Mouse (Mus musculus) CH12.LX (cell line): ENCODE data around the gene Myo3b. TPM values are rescaled to one million over a fixed set of nuclear protein-coding genes. Genes with fewer than 3 reads are reported as not detected.

ENCODE experiments used
- DNase-seq: peaks from one replicate; pipeline ENCODE4 v3.0.0-alpha.2; 2013; ENCODE audit errors: extremely low read depth
- H3K27ac ChIP-seq: 2 replicates; pipeline ENCODE4 v1.5.1; 2012; ENCODE audit warnings: low read depth, mild to moderate bottlenecking, control low read depth, moderate library complexity; ENCODE audit not compliant: insufficient read depth
- H3K27me3 ChIP-seq: replicated peaks from 2 replicates; pipeline ENCODE3; 2012; ENCODE audit warnings: inconsistent platforms
- H3K36me3 ChIP-seq, 2 experiments: replicated peaks in 1 of 2; 2 replicates each; pipeline versions ENCODE3 to v1.6.1; 2012; ENCODE audit warnings: inconsistent platforms in 1 of 2, low read length in 1 of 2, mild to moderate bottlenecking in 1 of 2, mixed read lengths in 1 of 2, moderate library complexity in 1 of 2; ENCODE audit not compliant: control insufficient read depth in 1 of 2, insufficient read depth in 1 of 2
- H3K4me1 ChIP-seq, 2 experiments: 2 replicates each; pipeline ENCODE4 v1.6.1; 2012; ENCODE audit warnings: inconsistent platforms in 1 of 2, moderate library complexity in 1 of 2; ENCODE audit not compliant: insufficient read depth in 2 of 2, control insufficient read depth in 1 of 2
- H3K4me2 ChIP-seq: 2 replicates; pipeline ENCODE4 v1.6.1; 2012; ENCODE audit warnings: low read depth, mild to moderate bottlenecking, control low read depth; ENCODE audit not compliant: poor library complexity, insufficient read depth, severe bottlenecking
- H3K4me3 ChIP-seq, 3 experiments: fragments of 150-350 bp in 1 of 3; sonication (generic) in 1 of 3; replicated peaks in 1 of 3; 2 replicates each; pipeline versions ENCODE3 to v1.5.1; 2011 to 2012; ENCODE audit warnings: low read depth in 2 of 3, low read length in 2 of 3, mild to moderate bottlenecking in 2 of 3, moderate library complexity in 2 of 3, control low read depth in 1 of 3, improper control_type of control experiment in 1 of 3, inconsistent platforms in 1 of 3, mixed read lengths in 1 of 3; ENCODE audit not compliant: poor library complexity in 1 of 3
- H3K79me2 ChIP-seq: replicated peaks from 2 replicates; pipeline ENCODE4 v1.6.1; 2012; ENCODE audit warnings: mild to moderate bottlenecking, moderate library complexity; ENCODE audit not compliant: control insufficient read depth, poor library complexity, insufficient read depth, severe bottlenecking; ENCODE audit errors: extremely low read depth
- H3K9ac ChIP-seq: 2 replicates; pipeline ENCODE4 v1.6.1; 2012; ENCODE audit warnings: low read depth, mild to moderate bottlenecking, control low read depth, moderate library complexity; ENCODE audit not compliant: insufficient read depth
- H3K9me3 ChIP-seq: replicated peaks from 2 replicates; pipeline ENCODE3; 2012; ENCODE audit warnings: low read length, inconsistent platforms, mixed read lengths
- CHD1 ChIP-seq: IDR thresholded peaks from 2 replicates; pipeline ENCODE4 v1.6.1; 2012; ENCODE audit warnings: low read depth, low read length, improper control_type of control experiment, inconsistent platforms
- CHD2 ChIP-seq: IDR thresholded peaks from 2 replicates; pipeline ENCODE4 v1.6.1; 2011; ENCODE audit warnings: low read length, improper control_type of control experiment
- CTCF ChIP-seq, 2 experiments: IDR thresholded peaks in 1 of 2; conservative IDR thresholded peaks in 1 of 2; 2 replicates each; pipeline ENCODE4 v1.5.1; 2011 to 2012; ENCODE audit warnings: low read depth in 2 of 2, low read length in 2 of 2, improper control_type of control experiment in 1 of 2, inconsistent platforms in 1 of 2, mild to moderate bottlenecking in 1 of 2, moderate library complexity in 1 of 2
- E2F4 ChIP-seq: IDR thresholded peaks from 2 replicates; pipeline ENCODE4 v1.6.1; 2011; ENCODE audit warnings: low read depth, low read length, improper control_type of control experiment; ENCODE audit not compliant: insufficient replicate concordance
- ELF1 ChIP-seq: IDR thresholded peaks from 2 replicates; pipeline ENCODE4 v1.6.1; 2014; ENCODE audit warnings: low read depth, mild to moderate bottlenecking, inconsistent platforms, low read length, improper control_type of control experiment
- EP300 ChIP-seq: IDR thresholded peaks from 2 replicates; pipeline ENCODE4 v1.6.1; 2011; ENCODE audit warnings: low read length, improper control_type of control experiment
- ETS1 ChIP-seq: conservative IDR thresholded peaks from 2 replicates; pipeline ENCODE4 v1.6.1; 2012; ENCODE audit warnings: low read depth, mild to moderate bottlenecking, inconsistent platforms, low read length, improper control_type of control experiment, moderate library complexity
- GABPA ChIP-seq: IDR thresholded peaks from 2 replicates; pipeline ENCODE4 v1.6.1; 2012; ENCODE audit warnings: low read depth, low read length, improper control_type of control experiment, inconsistent platforms; ENCODE audit not compliant: insufficient replicate concordance
- HCFC1 ChIP-seq: IDR thresholded peaks from 2 replicates; pipeline ENCODE4 v1.6.1; 2012; ENCODE audit warnings: low read depth, mild to moderate bottlenecking, inconsistent platforms, low read length, improper control_type of control experiment
- KAT2A ChIP-seq: IDR thresholded peaks from 2 replicates; pipeline ENCODE4 v1.6.1; 2012; ENCODE audit warnings: low read length, improper control_type of control experiment, inconsistent platforms; ENCODE audit not compliant: insufficient replicate concordance
- MAFK ChIP-seq: IDR thresholded peaks from 2 replicates; pipeline ENCODE4 v1.6.1; 2011; ENCODE audit warnings: low read length, improper control_type of control experiment; ENCODE audit not compliant: insufficient replicate concordance
- MXI1 ChIP-seq: IDR thresholded peaks from 2 replicates; pipeline ENCODE4 v1.6.1; 2011; ENCODE audit warnings: mild to moderate bottlenecking, low read depth, low read length, improper control_type of control experiment
- PAX5 ChIP-seq: IDR thresholded peaks from 2 replicates; pipeline ENCODE4 v1.6.1; 2012; ENCODE audit warnings: low read length, inconsistent platforms, mixed read lengths
- POLR2AphosphoS2 ChIP-seq: IDR thresholded peaks from 2 replicates; pipeline ENCODE4 v1.6.1; 2011; ENCODE audit warnings: low read depth, low read length, improper control_type of control experiment
- RAD21 ChIP-seq: IDR thresholded peaks from 2 replicates; pipeline ENCODE4 v1.6.1; 2011; ENCODE audit warnings: low read depth, mild to moderate bottlenecking, low read length, improper control_type of control experiment, moderate library complexity
- RCOR1 ChIP-seq: conservative IDR thresholded peaks from 2 replicates; pipeline ENCODE4 v1.6.1; 2012; ENCODE audit warnings: low read depth, mild to moderate bottlenecking, inconsistent platforms, low read length, improper control_type of control experiment
- SMC3 ChIP-seq: IDR thresholded peaks from 2 replicates; pipeline ENCODE4 v1.6.1; 2011; ENCODE audit warnings: low read depth, low read length, improper control_type of control experiment
- TBP ChIP-seq: conservative IDR thresholded peaks from 2 replicates; pipeline ENCODE4 v1.6.1; 2011; ENCODE audit warnings: low read depth, low read length, improper control_type of control experiment
- USF1 ChIP-seq: IDR thresholded peaks from 2 replicates; pipeline ENCODE4 v1.6.1; 2014; ENCODE audit warnings: low read depth, mild to moderate bottlenecking, inconsistent platforms, low read length, improper control_type of control experiment
- USF2 ChIP-seq: conservative IDR thresholded peaks from 2 replicates; pipeline ENCODE4 v1.6.1; 2011; ENCODE audit warnings: low read depth, low read length, improper control_type of control experiment
- ZC3H11A ChIP-seq: IDR thresholded peaks from 2 replicates; pipeline ENCODE4 v1.6.1; 2012; ENCODE audit warnings: low read depth, mild to moderate bottlenecking, inconsistent platforms, low read length, improper control_type of control experiment
- ZMIZ1 ChIP-seq: IDR thresholded peaks from 2 replicates; pipeline ENCODE4 v1.6.1; 2012; ENCODE audit warnings: low read depth, mild to moderate bottlenecking, inconsistent platforms, low read length, improper control_type of control experiment
- dilution Hi-C: fragments of 300-500 bp; cut with MboI; formaldehyde crosslinking; loops from 2 replicates; pipeline ENCODE4 v1.14.3; 2020; ENCODE audit warnings: low sequenced_read_pairs; ENCODE audit not compliant: extremely low pct_unique_long_range_greater_than_20kb, extremely low pct_ligation_motif_present
- in situ Hi-C: fragments of 300-500 bp; cut with MboI; formaldehyde crosslinking; loops from 3 replicates; pipeline ENCODE4 v1.14.3; 2019; ENCODE audit warnings: low sequenced_read_pairs, low pct_ligation_motif_present, low pct_unique_long_range_greater_than_20kb, mixed read lengths
- polyA plus RNA-seq: library from polyadenylated mRNA; unstranded; fragments of >175 nt; gene quantifications from 2 replicates; pipeline ENCODE4 v1.2.1, GENCODE M21; 2012; ENCODE audit warnings: low read depth; ENCODE audit not compliant: insufficient read length
- total RNA-seq, 2 experiments: library from RNA; depleted of rRNA; stranded (reverse); fragments of 300-350 nt in 1 of 2; fragments of >200 nt in 1 of 2; gene quantifications; 2 replicates each; pipeline ENCODE4 v1.2.3; 2012 to 2014

The Myo3b gene
- total and polyA plus RNA-seq, 3 experiments = 0.63 to 0.76 (median 0.64) TPM

DNA sequence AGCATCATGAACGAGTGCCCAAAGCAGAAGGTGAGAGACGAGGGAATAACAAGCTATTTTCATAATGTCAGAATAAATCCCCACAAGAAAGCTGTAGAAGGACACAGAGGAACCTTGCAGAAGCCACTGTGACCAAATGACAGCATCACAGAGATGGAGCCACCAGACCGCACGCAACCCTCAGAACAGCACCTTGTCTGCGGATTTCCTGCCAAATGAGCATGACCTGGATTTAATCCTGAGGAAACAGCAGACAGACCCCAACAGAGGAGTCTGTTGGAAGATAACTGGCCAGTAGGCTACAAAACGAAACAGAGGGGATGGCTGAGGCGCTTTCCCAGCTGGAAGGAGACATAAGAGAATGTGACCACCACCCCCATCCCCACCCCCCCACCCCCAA, 300.1 kb downstream of the Myo3b start:
- dilution Hi-C loops (no loop called here), in situ Hi-C loops (no loop called here)
- no peaks in the 10 kb centered on the region for H3K36me3 ChIP-seq
- no peak overlapping the region for H3K27ac ChIP-seq
- no peaks in the 10 kb centered on the region for H3K79me2 ChIP-seq
- peaks cover 0 to 8% of the 10 kb centered on the region in 2 experiments; a peak in 2 of 4 replicates for H3K4me1 ChIP-seq
- TF ChIP-seq ZC3H11A = no peak
- no peak for TF ChIP-seq PAX5
- TF ChIP-seq TBP = no peak
- TF ChIP-seq ETS1 = no peak
- TF ChIP-seq KAT2A = no peak
- no peak for TF ChIP-seq ELF1
- TF ChIP-seq HCFC1 = no peak
- TF ChIP-seq CHD2 = no peak
- TF ChIP-seq E2F4 = no peak
- TF ChIP-seq CTCF (conservative IDR thresholded peaks at IDR 0.05 in 1 of 2, IDR thresholded peaks at IDR 0.05 in 1 of 2; ENCODE audit: low read depth in 2 of 2, low read length in 2 of 2) = no peak
- TF ChIP-seq MAFK = no peak
- no peak for TF ChIP-seq SMC3
- TF ChIP-seq CHD1 = no peak
- TF ChIP-seq GABPA = no peak
- no peak for TF ChIP-seq USF1
- TF ChIP-seq RAD21 = no peak
- no peak for TF ChIP-seq POLR2AphosphoS2
- no peak overlapping the region for H3K4me2 ChIP-seq
- no peak for DNase-seq
- H3K4me3 ChIP-seq = no peak overlapping the region
- H3K9me3 ChIP-seq = no peaks in the 10 kb centered on the region
- H3K9ac ChIP-seq = no peak overlapping the region
- H3K27me3 ChIP-seq = no peaks in the 10 kb centered on the region

DNA sequence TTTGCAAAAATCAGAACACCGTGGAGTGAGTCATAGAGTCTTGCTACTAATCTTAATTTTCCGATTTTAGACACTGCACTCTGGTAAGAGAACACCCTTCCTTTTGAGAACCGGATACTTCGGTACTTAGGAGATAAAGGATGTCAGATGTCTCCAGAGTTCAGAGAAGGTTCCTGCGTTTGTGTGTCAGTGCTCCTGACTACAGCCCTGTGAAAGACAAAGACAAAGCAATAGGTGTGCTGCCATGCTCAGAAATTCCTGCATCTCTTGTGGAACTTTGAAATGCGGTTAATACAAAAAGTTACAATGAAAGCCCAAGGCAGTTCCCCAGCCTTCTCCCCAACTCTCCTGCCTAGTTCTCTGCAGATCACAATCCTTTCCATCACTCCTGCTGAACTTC, 300.6 kb downstream of the Myo3b start:
- H3K4me2 ChIP-seq = no peak overlapping the region
- TF ChIP-seq KAT2A = no peak
- no peak for TF ChIP-seq MXI1
- no peak for TF ChIP-seq CTCF (conservative IDR thresholded peaks at IDR 0.05 in 1 of 2, IDR thresholded peaks at IDR 0.05 in 1 of 2; ENCODE audit: low read depth in 2 of 2, low read length in 2 of 2)
- TF ChIP-seq ELF1 = no peak
- TF ChIP-seq ZMIZ1 = no peak
- no peak for TF ChIP-seq EP300
- TF ChIP-seq USF2 = no peak
- TF ChIP-seq RCOR1 = no peak
- peaks cover 0 to 8% of the 10 kb centered on the region in 2 experiments; a peak in 2 of 4 replicates for H3K4me1 ChIP-seq
- no peaks in the 10 kb centered on the region for H3K27me3 ChIP-seq
- in situ Hi-C loops = no loop called here
- H3K79me2 ChIP-seq = no peaks in the 10 kb centered on the region
- H3K36me3 ChIP-seq = no peaks in the 10 kb centered on the region
- no peak overlapping the region for H3K4me3 ChIP-seq
- no peaks in the 10 kb centered on the region for H3K9me3 ChIP-seq
- no peak overlapping the region for H3K9ac ChIP-seq
- no peak overlapping the region for H3K27ac ChIP-seq
- DNase-seq = no peak
- dilution Hi-C loops = no loop called here
